Mouse (Mus musculus): ENCODE data around the gene Tcl1b4. TPM values are rescaled to one million over a fixed set of nuclear protein-coding genes. Genes with fewer than 3 reads are reported as not detected.

Tcl1b4 gene
- polyA plus RNA-seq, 1 experiment from 2014 or later: not detected

GRCm38 (mm10) chr12:105207071-105207470 is 5.3 kb downstream of the Tcl1b4 start:
- H3K4me3 ChIP-seq: no peak overlapping the region
- H3K9me3 ChIP-seq: no peaks in the 10 kb centered on the region
- no peak overlapping the region for H3K27ac ChIP-seq
- no peaks in the 10 kb centered on the region for H3K27me3 ChIP-seq
- no peak overlapping the region for H3K4me2 ChIP-seq (replicated peaks)
- H3K4me1 ChIP-seq: no peaks in the 10 kb centered on the region
- H3K9ac ChIP-seq: no peak overlapping the region
- H3K36me3 ChIP-seq: no peaks in the 10 kb centered on the region
- no peak for ATAC-seq (ENCODE audit: insufficient number of reproducible peaks, insufficient read depth, low FRiP score, low TSS enrichment)
- WGBS: 64% methylated on average over 1 of the region's 1 CpGs

GRCm38 (mm10) chr12:105208441-105208840 is 6.7 kb downstream of the Tcl1b4 start:
- H3K27me3 ChIP-seq: no peaks in the 10 kb centered on the region
- no peak overlapping the region for H3K4me2 ChIP-seq (replicated peaks)
- no peak overlapping the region for H3K9ac ChIP-seq
- no peak for ATAC-seq (ENCODE audit: insufficient number of reproducible peaks, insufficient read depth, low FRiP score, low TSS enrichment)
- H3K4me1 ChIP-seq: no peaks in the 10 kb centered on the region
- H3K4me3 ChIP-seq: no peak overlapping the region
- 90% methylated on average over 1 of the region's 1 CpGs for WGBS
- H3K9me3 ChIP-seq: no peaks in the 10 kb centered on the region
- no peaks in the 10 kb centered on the region for H3K36me3 ChIP-seq
- H3K27ac ChIP-seq: no peak overlapping the region

- Histone ChIP-seq H3K4me2 (replicated peaks) (no peak overlapping the region), H3K4me1 (no peaks in the 10 kb centered on the region), H3K9me3 (no peaks in the 10 kb centered on the region), H3K9ac (no peak overlapping the region), H3K27me3 (no peaks in the 10 kb centered on the region), H3K4me3 (no peak overlapping the region), H3K27ac (no peak overlapping the region), H3K36me3 (no peaks in the 10 kb centered on the region)
- ATAC-seq (ENCODE audit: insufficient number of reproducible peaks, insufficient read depth, low FRiP score, low TSS enrichment): no peak
- 93% methylated on average over 7 of the region's 7 CpGs for WGBS
These were observed 7.5 kb downstream of the Tcl1b4 start for GRCm38 (mm10) chr12:105209231-105209630.

DNA sequence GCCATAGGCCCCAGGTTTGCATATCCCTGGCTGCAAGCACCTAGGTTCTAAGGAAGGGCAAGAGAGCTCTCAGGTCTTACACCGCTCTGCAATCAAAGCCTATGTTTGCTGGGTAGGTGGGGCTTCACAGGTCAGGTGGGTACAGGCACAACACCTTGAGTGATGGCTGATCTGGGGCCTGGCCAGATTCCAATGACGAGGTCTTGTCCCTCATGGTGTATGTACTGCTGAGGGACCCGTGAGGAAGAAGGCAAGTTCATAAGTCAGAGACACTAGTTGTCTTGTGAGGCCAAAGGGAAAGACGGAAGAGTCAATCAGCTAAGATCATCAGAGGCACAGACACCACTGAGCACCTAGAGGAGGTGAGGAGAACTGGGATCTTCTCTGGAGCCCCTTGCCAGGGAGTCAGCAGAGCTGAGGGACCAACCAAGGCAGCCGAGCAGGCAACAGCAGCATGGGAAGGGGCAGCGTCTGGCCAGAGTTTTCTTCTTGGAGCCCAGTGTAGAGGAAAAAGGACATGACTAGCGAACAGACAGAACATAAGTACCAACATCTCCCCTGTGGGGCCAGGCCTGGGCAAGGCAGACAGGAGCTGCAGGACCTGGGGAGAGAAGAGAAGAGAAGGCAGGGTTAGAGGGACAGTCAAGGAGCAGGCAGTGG is 15.5 kb downstream of the Tcl1b4 start:
- H3K9ac ChIP-seq: no peak overlapping the region
- H3K9me3 ChIP-seq: no peaks in the 10 kb centered on the region
- H3K4me2 ChIP-seq (replicated peaks): no peak overlapping the region
- no peaks in the 10 kb centered on the region for H3K27me3 ChIP-seq
- WGBS: 84% methylated on average over 7 of the region's 7 CpGs
- H3K27ac ChIP-seq: no peak overlapping the region
- no peak overlapping the region for H3K4me3 ChIP-seq
- ATAC-seq (ENCODE audit: insufficient number of reproducible peaks, insufficient read depth, low FRiP score, low TSS enrichment): no peak
- no peaks in the 10 kb centered on the region for H3K36me3 ChIP-seq
- no peaks in the 10 kb centered on the region for H3K4me1 ChIP-seq

GRCm38 (mm10) chr12:105222601-105223319 is 21.0 kb downstream of the Tcl1b4 start, which contains the start of gene Tcl1:
Gene Tcl1 (minus strand): TSS chr12:105222793.
- 87% methylated on average over 22 of the region's 22 CpGs for WGBS
- Histone ChIP-seq H3K4me3 (no peak within 1 kb of the TSS), H3K36me3 (no peaks in the 10 kb centered on the region), H3K4me2 (replicated peaks) (no peak within 1 kb of the TSS), H3K9ac (no peak within 1 kb of the TSS), H3K9me3 (no peaks in the 10 kb centered on the region), H3K27ac (no peak within 1 kb of the TSS), H3K4me1 (no peaks in the 10 kb centered on the region), H3K27me3 (no peaks in the 10 kb centered on the region)
- no peak for ATAC-seq (ENCODE audit: insufficient number of reproducible peaks, insufficient read depth, low FRiP score, low TSS enrichment)

DNA sequence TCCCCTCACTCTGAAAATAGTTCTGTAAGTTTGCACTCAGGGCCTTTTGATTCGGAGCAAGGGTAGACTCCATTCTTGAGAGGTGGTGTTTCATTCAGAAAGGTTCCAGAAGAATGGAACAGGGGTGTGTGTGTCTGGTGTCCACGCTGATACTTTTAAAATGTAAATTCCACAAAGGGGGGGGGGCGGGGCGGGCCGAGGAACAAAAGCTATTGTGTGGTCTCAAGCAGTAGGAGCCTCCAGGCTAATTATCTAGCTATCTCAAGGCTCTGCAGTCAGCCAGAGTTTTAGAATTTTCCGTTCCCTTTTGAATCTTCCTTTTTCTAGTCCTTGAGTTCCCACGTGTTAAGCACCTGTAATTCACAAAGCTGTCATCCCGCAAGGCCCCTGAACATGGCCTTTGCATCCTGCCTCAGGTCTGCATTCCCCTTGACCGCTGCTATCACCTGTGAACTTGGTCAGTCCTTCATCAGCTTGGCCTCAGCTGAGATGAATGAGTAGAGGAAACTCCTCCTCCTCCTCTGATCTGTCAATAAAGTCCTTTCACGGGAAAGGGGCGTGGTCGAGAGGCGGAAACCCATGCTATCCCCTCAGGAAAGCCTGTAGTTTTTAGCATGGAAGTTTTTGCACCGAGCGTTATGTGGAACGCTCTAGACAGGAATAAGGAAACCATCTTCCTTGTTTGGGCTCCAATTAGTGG is 23.0 kb downstream of the Tcl1b4 start:
- H3K9ac ChIP-seq: no peak overlapping the region
- no peaks in the 10 kb centered on the region for H3K9me3 ChIP-seq
- H3K4me3 ChIP-seq: no peak overlapping the region
- 49% methylated on average over 16 of the region's 16 CpGs for WGBS
- no peak for ATAC-seq (ENCODE audit: insufficient number of reproducible peaks, insufficient read depth, low FRiP score, low TSS enrichment)
- H3K4me2 ChIP-seq (replicated peaks): no peak overlapping the region
- no peaks in the 10 kb centered on the region for H3K4me1 ChIP-seq
- no peaks in the 10 kb centered on the region for H3K36me3 ChIP-seq
- H3K27ac ChIP-seq: no peak overlapping the region
- no peaks in the 10 kb centered on the region for H3K27me3 ChIP-seq

- 61% methylated on average over 11 of the region's 11 CpGs for WGBS
- no peaks in the 10 kb centered on the region for H3K27me3 ChIP-seq
- H3K4me2 ChIP-seq (replicated peaks): no peak overlapping the region
- no peaks in the 10 kb centered on the region for H3K9me3 ChIP-seq
- no peak overlapping the region for H3K9ac ChIP-seq
- H3K36me3 ChIP-seq: no peaks in the 10 kb centered on the region
- H3K27ac ChIP-seq: no peak overlapping the region
- no peak overlapping the region for H3K4me3 ChIP-seq
- no peaks in the 10 kb centered on the region for H3K4me1 ChIP-seq
- no peak for ATAC-seq (ENCODE audit: insufficient number of reproducible peaks, insufficient read depth, low FRiP score, low TSS enrichment)
These were observed 32.6 kb downstream of the Tcl1b4 start for GRCm38 (mm10) chr12:105234362-105234761.

DNA sequence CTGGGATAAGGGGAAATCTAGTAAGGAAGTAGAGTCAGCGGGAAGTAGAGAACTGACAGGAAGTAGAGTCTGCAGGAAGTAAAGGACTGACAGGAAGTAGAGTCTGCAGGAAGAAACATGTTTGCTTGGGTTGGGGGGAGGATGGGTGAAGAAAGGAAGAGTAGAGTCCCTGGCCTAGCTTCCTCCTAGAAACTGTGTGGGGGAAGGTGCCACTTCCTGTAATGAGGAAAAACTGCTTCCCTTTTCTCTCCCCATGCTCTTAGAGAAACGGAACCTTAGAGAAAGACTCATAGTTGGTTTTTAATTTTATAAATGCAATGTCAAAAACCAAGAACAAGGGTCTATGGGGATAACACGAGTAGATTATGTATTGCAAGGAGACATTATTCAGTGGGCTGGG is 33.3 kb downstream of the Tcl1b4 start:
- 74% methylated on average over 3 of the region's 3 CpGs for whole genome bisulfite sequencing

GRCm38 (mm10) chr12:105239060-105239459 is 37.3 kb downstream of the Tcl1b4 start:
- Histone ChIP-seq H3K36me3 (no peaks in the 10 kb centered on the region), H3K4me1 (no peaks in the 10 kb centered on the region), H3K27me3 (no peaks in the 10 kb centered on the region), H3K4me2 (replicated peaks) (no peak overlapping the region), H3K9me3 (no peaks in the 10 kb centered on the region), H3K27ac (no peak overlapping the region), H3K4me3 (no peak overlapping the region), H3K9ac (no peak overlapping the region)
- 85% methylated on average over 9 of the region's 9 CpGs for WGBS
- no peak for ATAC-seq (ENCODE audit: insufficient number of reproducible peaks, insufficient read depth, low FRiP score, low TSS enrichment)

More for the DNA sequence above, 33.3 kb downstream of the Tcl1b4 start:
- Histone ChIP-seq H3K4me3 (no peak overlapping the region), H3K4me2 (replicated peaks) (no peak overlapping the region), H3K27ac (no peak overlapping the region), H3K36me3 (no peaks in the 10 kb centered on the region), H3K4me1 (no peaks in the 10 kb centered on the region), H3K27me3 (no peaks in the 10 kb centered on the region), H3K9ac (no peak overlapping the region), H3K9me3 (no peaks in the 10 kb centered on the region)
- no peak for ATAC-seq (ENCODE audit: insufficient number of reproducible peaks, insufficient read depth, low FRiP score, low TSS enrichment)

GRCm38 (mm10) chr12:105248763-105249233 is 47.0 kb downstream of the Tcl1b4 start:
- Histone ChIP-seq H3K27me3 (no peaks in the 10 kb centered on the region), H3K4me2 (replicated peaks) (peak overlapping the region; percentile 31), H3K27ac (no peak overlapping the region), H3K4me1 (peaks cover 10% of the 10 kb centered on the region), H3K36me3 (no peaks in the 10 kb centered on the region), H3K9me3 (no peaks in the 10 kb centered on the region), H3K9ac (no peak overlapping the region), H3K4me3 (no peak overlapping the region)
- no peak; the same call in 1 of the 2 replicates for ATAC-seq (ENCODE audit: insufficient number of reproducible peaks, insufficient read depth, low FRiP score, low TSS enrichment)
- 10% methylated on average over 9 of the region's 9 CpGs for WGBS

DNA sequence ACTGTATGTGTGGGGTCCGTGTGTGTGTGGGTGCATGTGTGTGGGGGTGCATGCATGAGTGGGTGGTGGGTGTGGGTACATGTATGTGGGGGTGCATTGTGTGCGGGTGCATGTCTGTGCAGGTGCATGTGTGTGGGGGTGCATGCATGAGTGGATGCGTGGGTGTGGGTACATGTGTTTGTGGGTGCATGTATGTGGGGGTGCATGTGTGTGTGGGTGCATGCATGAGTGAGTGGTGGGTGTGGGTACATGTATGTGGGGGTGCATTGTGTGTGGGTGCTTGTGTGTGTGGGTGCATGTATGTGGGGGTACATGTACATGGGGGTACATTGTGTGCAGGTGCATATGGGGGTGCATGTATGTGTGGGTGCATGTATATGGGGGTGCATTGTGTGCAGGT is 52.0 kb downstream of the Tcl1b4 start:
- H3K4me1 ChIP-seq: peaks cover 6% of the 10 kb centered on the region
- ATAC-seq (ENCODE audit: insufficient number of reproducible peaks, insufficient read depth, low FRiP score, low TSS enrichment): 0 out of 2 replicates have a peak, but pooled peaks have one; percentile 19
- no peak overlapping the region for H3K4me2 ChIP-seq (replicated peaks)
- H3K27me3 ChIP-seq: no peaks in the 10 kb centered on the region
- no peaks in the 10 kb centered on the region for H3K9me3 ChIP-seq
- 93% methylated on average over 3 of the region's 3 CpGs for WGBS
- H3K4me3 ChIP-seq: no peak overlapping the region
- no peaks in the 10 kb centered on the region for H3K36me3 ChIP-seq
- no peak overlapping the region for H3K27ac ChIP-seq
- H3K9ac ChIP-seq: no peak overlapping the region

Data from embryonic facial prominence, embryonic 12.5 days (tissue).